Comparison of ENCODE assay signal across 9 mouse cellular contexts in genomic region chr8:117646020-117646419, GRCm38 (mm10). TPM values are rescaled to one million over a fixed set of nuclear protein-coding genes. Genes with fewer than 3 reads are reported as not detected.
A peak's percentile ranks its signal among the peaks of the same experiment; 100 is the strongest.
DNase-seq lines count a peak whose midpoint lies in the region; ATAC-seq and TF ChIP-seq lines count a peak whose summit lies in the region.
"Had no signal": no experiment of that assay in that cellular context is flagged by ENCODE, and none has a peak within 500 bp of the region (broad histone marks: within the 10 kb centered on the region; RNA-seq: fewer than 3 reads in every experiment).

No protein-coding gene starts in this region.

- H3K27me3 ChIP-seq in hindbrain, embryonic 11.5 days (ENCODE audit: control insufficient read depth, insufficient read depth, low read length) = no peaks in the 10 kb centered on the region
- no peaks in the 10 kb centered on the region; the same call in 1 of the 2 replicates for H3K27me3 ChIP-seq in hindbrain, embryonic 13.5 days
- no peaks in the 10 kb centered on the region for H3K27me3 ChIP-seq in MEL (ENCODE audit: control insufficient read depth in 1 of 2, insufficient read depth in 2 of 2, low read length in 2 of 2)
- H3K27me3 ChIP-seq: neural tube, embryonic 13.5 days had no signal

- H3K4me2 ChIP-seq in hindbrain, embryonic 11.5 days (replicated peaks; ENCODE audit: low read depth, low read length) = no peak overlapping the region
- H3K4me2 ChIP-seq in hindbrain, embryonic 13.5 days = no peak overlapping the region
- H3K4me2 ChIP-seq: neural tube, embryonic 13.5 days had no signal

- H3K27ac ChIP-seq in hindbrain, embryonic 11.5 days (ENCODE audit: low read depth, low read length) = no peak overlapping the region
- H3K27ac ChIP-seq in hindbrain, embryonic 13.5 days = no peak overlapping the region
- no peak overlapping the region for H3K27ac ChIP-seq in MEL (ENCODE audit: control insufficient read depth, low read depth, low read length)
- H3K27ac ChIP-seq: neural tube, embryonic 13.5 days had no signal

- H3K9ac ChIP-seq in hindbrain, embryonic 11.5 days (ENCODE audit: low read depth, low read length) = no peak overlapping the region
- H3K9ac ChIP-seq in hindbrain, embryonic 13.5 days = no peak overlapping the region
- no peak overlapping the region for H3K9ac ChIP-seq in MEL (ENCODE audit: control insufficient read depth, low read depth, low read length, poor library complexity, severe bottlenecking)
- H3K9ac ChIP-seq: neural tube, embryonic 13.5 days had no signal

- peak; percentile 83 for DNase-seq in hindbrain, embryonic 11.5 days (ENCODE audit: low spot score)
- peak; percentile 62 for DNase-seq in MEL (ENCODE audit: low read depth, low spot score)
- DNase-seq in brain, embryonic 14.5 days (ENCODE audit: low read depth) = peak; percentile 85
- DNase-seq in heart, postnatal 4 days = peak; percentile 72
- DNase-seq in left cerebral cortex, adult 18-20 months (ENCODE audit: low spot score in 2 of 2) = peak; percentile 49 to 55
- peak; percentile 37 for DNase-seq in ovary, postnatal 14 days (ENCODE audit: low spot score)
- no peak for DNase-seq in spleen, postnatal 36 days (ENCODE audit: low spot score in 2 of 2)

- H3K36me3 ChIP-seq in hindbrain, embryonic 11.5 days (ENCODE audit: control insufficient read depth, insufficient read depth, low read length) = no peaks in the 10 kb centered on the region
- no peaks in the 10 kb centered on the region for H3K36me3 ChIP-seq in hindbrain, embryonic 13.5 days
- no peaks in the 10 kb centered on the region for H3K36me3 ChIP-seq in MEL (ENCODE audit: control insufficient read depth in 1 of 2, insufficient read depth in 2 of 2, low read length in 2 of 2)
- H3K36me3 ChIP-seq: neural tube, embryonic 13.5 days had no signal

- H3K4me3 ChIP-seq in hindbrain, embryonic 11.5 days (ENCODE audit: low read depth, low read length) = no peak overlapping the region
- H3K4me3 ChIP-seq in hindbrain, embryonic 13.5 days = no peak overlapping the region
- H3K4me3 ChIP-seq in MEL (ENCODE audit: control insufficient read depth in 1 of 2, insufficient read depth in 1 of 2, low read depth in 2 of 2, low read length in 2 of 2) = no peak overlapping the region
- H3K4me3 ChIP-seq: neural tube, embryonic 13.5 days had no signal

- 47% methylated on average over 2 of the region's 2 CpGs for WGBS in hindbrain, embryonic 11.5 days
- WGBS in hindbrain, embryonic 13.5 days = 59% methylated on average over 2 of the region's 2 CpGs

- no peak for TF ChIP-seq POLR2A in MEL (IDR thresholded peaks at IDR 0.05; ENCODE audit: control insufficient read depth in 1 of 2, insufficient read depth in 1 of 2, low read depth in 1 of 2, low read length in 2 of 2, poor library complexity in 1 of 2)
- no peak for TF ChIP-seq POLR2A in brain, embryonic 14.5 days (IDR thresholded peaks at IDR 0.05; ENCODE audit: borderline replicate concordance, extremely low read depth, insufficient read depth, insufficient read length, poor library complexity, severe bottlenecking)

- ATAC-seq in hindbrain, embryonic 11.5 days (ENCODE audit: low FRiP score) = no peak
- ATAC-seq in hindbrain, embryonic 13.5 days (ENCODE audit: low FRiP score) = no peak

- peak; percentile 72 to 86 (median 73) for TF ChIP-seq CTCF in MEL (IDR thresholded peaks at IDR 0.05 in 2 of 3, conservative IDR thresholded peaks at IDR 0.05 in 1 of 3; ENCODE audit: control insufficient read depth in 1 of 3, insufficient read depth in 1 of 3, low read depth in 2 of 3, low read length in 3 of 3, poor library complexity in 1 of 3, severe bottlenecking in 1 of 3)
- peak; percentile 78 for TF ChIP-seq CTCF in brain, embryonic 14.5 days (IDR thresholded peaks at IDR 0.05; ENCODE audit: borderline replicate concordance, extremely low read depth, insufficient read depth, insufficient read length)

- H3K4me1 ChIP-seq in hindbrain, embryonic 11.5 days (replicated peaks; ENCODE audit: control insufficient read depth, insufficient read depth, low read length) = no peaks in the 10 kb centered on the region
- no peaks in the 10 kb centered on the region for H3K4me1 ChIP-seq in hindbrain, embryonic 13.5 days (replicated peaks)
- no peaks in the 10 kb centered on the region for H3K4me1 ChIP-seq in MEL (ENCODE audit: control insufficient read depth in 1 of 2, insufficient read depth in 2 of 2, low read length in 2 of 2)
- H3K4me1 ChIP-seq: neural tube, embryonic 13.5 days had no signal

- peak; percentile 78 for TF ChIP-seq RAD21 in MEL (IDR thresholded peaks at IDR 0.05; ENCODE audit: low read depth, low read length)

- H3K9me3 ChIP-seq in hindbrain, embryonic 11.5 days (ENCODE audit: control insufficient read depth, low read length) = no peaks in the 10 kb centered on the region; the same call in 1 of the 2 replicates
- no peaks in the 10 kb centered on the region; the same call in 1 of the 2 replicates for H3K9me3 ChIP-seq in hindbrain, embryonic 13.5 days
- H3K9me3 ChIP-seq in MEL (replicated peaks; ENCODE audit: insufficient read depth, low read length) = no peaks in the 10 kb centered on the region

- TF ChIP-seq EP300 in MEL (IDR thresholded peaks at IDR 0.05; ENCODE audit: low read depth in 1 of 2, low read length in 2 of 2) = no peak

- no peaks in the 10 kb centered on the region for H3K79me2 ChIP-seq in MEL (ENCODE audit: control insufficient read depth, insufficient read depth, low read length, poor library complexity)

TF ChIP-seq in MEL, 35 proteins besides CTCF, POLR2A, EP300 and RAD21:
- peak; percentile 64 for TF ChIP-seq ZC3H11A (IDR thresholded peaks at IDR 0.05; ENCODE audit: low read depth, low read length)
- no peak for TF ChIP-seq USF1 (IDR thresholded peaks at IDR 0.05; ENCODE audit: low read depth, low read length)
- TF ChIP-seq SMC3 (IDR thresholded peaks at IDR 0.05; ENCODE audit: low read depth, low read length) = peak; percentile 71

RNA-seq across cellular contexts. Expression of gene Sdr42e1, which starts 27.5 kb away (rescaled TPM):
- polyA plus RNA-seq in hindbrain, embryonic 11.5 days (2014; fragmentation: Nextera tagmentation; extraction: Ambion mirVana) = 0.74 and 1.1 TPM in 2 replicates
- polyA plus RNA-seq in hindbrain, embryonic 13.5 days (2015; fragmentation: Nextera tagmentation; extraction: Ambion mirVana) = 1.4 and 1.6 TPM in 2 replicates
- not detected in 2 replicates for total RNA-seq in MEL (2012; rRNA removed)
- not detected for polyA plus RNA-seq in MEL (2012; ENCODE audit: insufficient read depth in 1 of 2, insufficient read length in 2 of 2, low read depth in 1 of 2, low replicate concordance in 2 of 2, missing spikeins in 1 of 2)
- 1.7 and 1.8 TPM in 2 replicates for polyA plus RNA-seq in brain, embryonic 14.5 days (2012; rRNA removed)
- total RNA-seq in heart, postnatal 4 days (2021) = 1 to 10 TPM in 1 of 2 experiments, under 1 TPM in 1; 0.67 to 1.0 TPM
- total RNA-seq in left cerebral cortex, adult 18-20 months (2021) = 1 to 10 TPM; 3.6 to 6.7 TPM

RNA-seq across cellular contexts. Expression of gene Hsd17b2, which starts 55.7 kb away (rescaled TPM):
- polyA plus RNA-seq in hindbrain, embryonic 11.5 days (2014; fragmentation: Nextera tagmentation; extraction: Ambion mirVana) = not detected in 2 replicates
- not detected in 2 replicates for polyA plus RNA-seq in hindbrain, embryonic 13.5 days (2015; fragmentation: Nextera tagmentation; extraction: Ambion mirVana)
- total RNA-seq in MEL (2012; rRNA removed) = not detected in 2 replicates
- polyA plus RNA-seq in MEL (2012; ENCODE audit: insufficient read depth in 1 of 2, insufficient read length in 2 of 2, low read depth in 1 of 2, low replicate concordance in 2 of 2, missing spikeins in 1 of 2) = not detected
- polyA plus RNA-seq in brain, embryonic 14.5 days (2012; rRNA removed) = 0.08 TPM in 1 of 2 replicates, not detected in the other
- total RNA-seq in heart, postnatal 4 days (2021) = not detected
- total RNA-seq in left cerebral cortex, adult 18-20 months (2021) = under 1 TPM; 0.35 to 0.37 TPM

Comparison
In these comparisons a context has a peak if more than half of its experiments do, and no peak if none do; other contexts are left out.
1. DNase-seq: peak in hindbrain, embryonic 11.5 days (single experiment), MEL (single experiment), brain, embryonic 14.5 days (single experiment), heart, postnatal 4 days (single experiment), left cerebral cortex, adult 18-20 months (2 of 2) and ovary, postnatal 14 days (single experiment); none in spleen, postnatal 36 days (0 of 2).